Mouse (Mus musculus) limb, embryonic 12.5 days (tissue): ENCODE measurements around the gene Ccdc171. TPM values are rescaled to one million over a fixed set of nuclear protein-coding genes. Genes with fewer than 3 reads are reported as not detected.
"Not testable (repeated sequence)": the region's sequence is repeated elsewhere in the genome, so short reads cannot be mapped to it uniquely, and the experiment has no call there.

Source experiments
- ATAC-seq: fragments of 200-750 bp; cut with Nextera tagmentation; 2 replicates; pipeline ENCODE4 v1.8.0; 2017; ENCODE audit warnings: low read depth, moderate TSS enrichment; ENCODE audit not compliant: insufficient number of reproducible peaks, insufficient read depth, low FRiP score, low TSS enrichment
- H3K27ac ChIP-seq: fragments of 300-500 bp; sonication (generic); 2 replicates; pipeline ENCODE4 v1.5.1; 2016; ENCODE audit warnings: mild to moderate bottlenecking, moderate library complexity
- H3K27me3 ChIP-seq: fragments of 300-500 bp; sonication (generic); 2 replicates; pipeline ENCODE4 v1.6.1; 2016; ENCODE audit warnings: mild to moderate bottlenecking, moderate library complexity
- H3K36me3 ChIP-seq: fragments of 300-500 bp; sonication (generic); 2 replicates; pipeline ENCODE4 v1.6.1; 2016; ENCODE audit warnings: mild to moderate bottlenecking, moderate library complexity
- H3K4me1 ChIP-seq: fragments of 300-500 bp; sonication (generic); replicated peaks from 2 replicates; pipeline ENCODE4 v1.6.1; 2016
- H3K4me2 ChIP-seq: fragments of 300-500 bp; sonication (generic); 2 replicates; pipeline ENCODE4 v1.6.1; 2016; ENCODE audit warnings: mild to moderate bottlenecking, moderate library complexity
- H3K4me3 ChIP-seq: fragments of 300-500 bp; sonication (generic); replicated peaks from 2 replicates; pipeline ENCODE4 v1.5.1; 2016; ENCODE audit warnings: mild to moderate bottlenecking
- H3K9ac ChIP-seq: fragments of 300-500 bp; sonication (generic); replicated peaks from 2 replicates; pipeline ENCODE4 v1.6.1; 2016; ENCODE audit warnings: mild to moderate bottlenecking, moderate library complexity
- H3K9me3 ChIP-seq: fragments of 300-500 bp; sonication (generic); 2 replicates; pipeline ENCODE4 v1.6.1; 2016; ENCODE audit warnings: mild to moderate bottlenecking, moderate library complexity
- WGBS: fragments of 180-500 bp; shearing (Covaris S2); methylation state at CpG from one replicate; pipeline ENCODE4 v1.1.7; 2016; 5-methylcytosine and 5-hydroxymethylcytosine counted together
- polyA plus RNA-seq: library from polyadenylated mRNA; unstranded; fragments of >200 nt; fragmentation: Nextera tagmentation; extraction: Ambion mirVana; gene quantifications from 2 replicates; pipeline ENCODE4 v1.2.1, GENCODE M21; 2016

Ccdc171 gene
- polyA plus RNA-seq, 1 experiment from 2014 or later, result 6.4 TPM

DNA sequence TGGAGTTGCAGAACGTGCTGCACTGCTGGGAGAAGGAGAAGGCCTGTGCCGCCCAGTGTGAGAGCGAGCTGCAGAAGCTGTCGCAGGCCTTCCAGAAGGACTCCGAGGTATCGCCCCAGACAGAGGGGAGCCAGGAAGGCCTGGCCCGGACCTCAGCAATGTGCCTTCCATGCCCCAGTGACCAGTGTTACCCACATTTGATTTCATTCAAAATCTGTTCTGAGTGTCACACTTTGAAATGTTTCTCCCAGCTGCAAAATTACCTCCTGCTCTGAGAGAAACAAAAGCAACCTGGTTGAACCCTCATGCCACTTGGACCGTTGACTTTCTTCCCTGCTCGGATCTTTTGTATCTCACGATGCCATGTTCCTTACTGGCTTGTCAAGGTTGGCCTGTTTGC lies 133.1 kb downstream of the Ccdc171 start:
- no peaks in the 10 kb centered on the region for H3K27me3 ChIP-seq
- H3K4me2 ChIP-seq, result no peak overlapping the region
- WGBS, result 80% methylated on average over 10 of the region's 10 CpGs
- H3K9ac ChIP-seq, result no peak overlapping the region
- H3K4me3 ChIP-seq, result no peak overlapping the region
- ATAC-seq, result no peak
- H3K4me1 ChIP-seq, result peaks cover 17% of the 10 kb centered on the region
- H3K9me3 ChIP-seq, result no peaks in the 10 kb centered on the region
- H3K36me3 ChIP-seq, result no peaks in the 10 kb centered on the region
- H3K27ac ChIP-seq, result no peak overlapping the region

DNA sequence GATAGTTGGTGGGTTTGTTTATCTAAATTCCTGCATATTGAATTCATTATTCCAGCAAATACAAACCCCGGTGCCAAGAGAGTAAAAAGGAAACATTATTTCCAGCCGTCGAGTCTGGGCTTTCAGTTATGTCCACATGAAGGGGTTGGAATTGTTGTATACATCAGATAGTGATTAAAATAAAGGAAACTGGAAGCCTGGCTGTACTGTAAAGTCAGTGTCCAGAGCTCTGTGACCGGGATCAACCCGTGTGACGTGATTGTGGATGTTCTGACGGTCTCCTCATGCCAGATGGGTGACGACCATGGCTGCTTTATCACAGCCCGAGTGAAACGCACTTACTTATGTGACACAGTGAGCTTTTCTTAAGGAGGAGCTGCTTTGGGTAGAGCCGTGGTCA lies 134.1 kb downstream of the Ccdc171 start:
- 67% methylated on average over 11 of the region's 11 CpGs for WGBS
- ATAC-seq, result no peak
- H3K27ac ChIP-seq, result no peak overlapping the region

DNA sequence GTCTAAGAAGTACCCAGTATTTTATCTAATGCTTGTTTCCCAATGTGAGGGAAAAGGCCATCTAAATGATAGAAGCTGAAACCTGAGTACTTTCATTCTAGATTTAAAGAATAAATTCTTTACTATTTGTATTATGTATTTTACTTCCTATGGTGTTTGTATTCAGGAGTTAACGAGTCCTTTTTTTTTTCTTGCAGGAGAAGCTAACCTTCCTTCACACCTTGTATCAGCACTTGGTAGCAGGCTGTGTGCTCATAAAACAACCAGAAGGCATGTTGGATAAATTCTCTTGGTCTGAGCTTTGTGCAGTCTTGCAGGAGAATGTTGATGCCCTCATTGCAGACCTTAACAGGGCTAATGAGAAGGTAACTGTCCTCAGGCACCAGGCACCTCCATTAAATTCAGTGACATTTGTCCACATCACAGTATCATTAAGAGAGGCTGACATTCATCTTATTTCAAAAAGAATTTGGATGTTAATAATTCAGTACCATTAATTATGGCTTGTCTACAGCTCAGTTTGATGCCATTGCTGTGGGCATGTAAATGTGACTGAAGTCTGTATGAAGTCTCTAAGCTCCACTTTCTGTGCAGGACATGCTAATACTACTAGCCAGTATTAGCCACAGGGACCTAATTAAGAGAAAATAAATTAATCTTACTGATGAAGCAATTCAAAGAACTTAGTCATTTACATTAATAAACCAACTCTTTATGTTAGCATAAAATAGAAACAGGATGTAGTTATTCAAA lies 136.3 kb downstream of the Ccdc171 start:
- Histone ChIP-seq H3K4me2 (no peak overlapping the region), H3K36me3 (no peaks in the 10 kb centered on the region)

More for the DNA sequence above, 134.1 kb downstream of the Ccdc171 start:
- no peak overlapping the region for H3K4me3 ChIP-seq
- H3K36me3 ChIP-seq, result no peaks in the 10 kb centered on the region
- no peak overlapping the region for H3K4me2 ChIP-seq
- peaks cover 17% of the 10 kb centered on the region for H3K4me1 ChIP-seq
- no peak overlapping the region for H3K9ac ChIP-seq
- no peaks in the 10 kb centered on the region for H3K9me3 ChIP-seq
- no peaks in the 10 kb centered on the region for H3K27me3 ChIP-seq

DNA sequence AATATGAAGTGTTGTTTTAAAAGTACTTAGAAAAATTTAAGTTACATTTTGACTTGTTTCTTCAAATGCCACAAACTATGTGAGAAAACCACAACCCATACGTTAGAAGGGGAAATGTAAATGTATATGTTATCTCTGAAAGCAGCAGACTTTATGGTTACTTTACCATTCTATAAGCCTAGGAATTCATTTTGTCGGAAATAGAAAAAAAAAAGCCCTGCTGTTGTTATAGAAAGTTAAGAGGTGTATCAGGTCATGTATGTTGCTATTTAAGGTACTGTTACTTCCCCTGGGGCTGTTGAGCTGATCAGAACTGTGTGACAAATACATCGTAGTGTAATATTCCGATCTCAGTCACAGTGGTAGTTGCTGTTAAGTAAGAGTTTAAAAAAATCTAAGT lies 137.0 kb downstream of the Ccdc171 start:
- Histone ChIP-seq H3K27me3 (no peaks in the 10 kb centered on the region), H3K9me3 (0 out of 2 replicates have a peak, but pooled peaks cover 5% of the 10 kb centered on the region), H3K9ac (no peak overlapping the region), H3K36me3 (no peaks in the 10 kb centered on the region), H3K27ac (no peak overlapping the region), H3K4me3 (no peak overlapping the region), H3K4me1 (peaks cover 8% of the 10 kb centered on the region; the same call in 1 of the 2 replicates), H3K4me2 (no peak overlapping the region)
- WGBS, result 79% methylated on average over 4 of the region's 4 CpGs
- ATAC-seq, result no peak

More for the DNA sequence above, 136.3 kb downstream of the Ccdc171 start:
- Histone ChIP-seq H3K4me1 (peaks cover 12% of the 10 kb centered on the region), H3K4me3 (no peak overlapping the region), H3K9ac (no peak overlapping the region), H3K27ac (no peak overlapping the region), H3K9me3 (0 out of 2 replicates have a peak, but pooled peaks cover 3% of the 10 kb centered on the region), H3K27me3 (no peaks in the 10 kb centered on the region)
- WGBS, result 31% methylated on average over 1 of the region's 1 CpGs
- no peak for ATAC-seq

DNA sequence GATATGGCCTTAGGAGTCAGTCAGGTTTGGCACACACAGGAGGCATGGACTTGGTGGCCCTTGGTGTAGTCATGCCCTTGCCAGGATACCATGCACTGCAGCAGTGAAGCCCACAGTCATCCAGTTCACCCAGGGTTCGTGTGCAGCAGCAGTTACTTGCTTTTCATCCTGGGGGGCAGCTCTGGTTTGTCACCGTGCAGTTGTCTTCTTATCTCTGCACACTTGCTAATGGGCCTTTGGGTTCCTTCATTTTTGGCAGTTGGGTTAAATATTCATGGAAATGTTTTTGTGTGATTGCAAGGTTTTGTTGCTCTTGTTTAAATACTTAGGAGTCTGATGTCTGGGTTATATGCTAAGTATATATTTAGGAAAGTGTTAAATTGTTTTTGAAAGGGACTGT lies 144.2 kb downstream of the Ccdc171 start:
- 0 out of 2 replicates have a peak, but pooled peaks cover 5% of the 10 kb centered on the region for H3K9me3 ChIP-seq
- H3K4me2 ChIP-seq, result no peak overlapping the region
- no peak overlapping the region for H3K27ac ChIP-seq
- H3K27me3 ChIP-seq, result no peaks in the 10 kb centered on the region
- ATAC-seq, result no peak
- H3K4me1 ChIP-seq, result no peaks in the 10 kb centered on the region
- 83% methylated on average over 2 of the region's 2 CpGs for WGBS
- no peak overlapping the region for H3K4me3 ChIP-seq
- H3K9ac ChIP-seq, result no peak overlapping the region
- H3K36me3 ChIP-seq, result no peaks in the 10 kb centered on the region

DNA sequence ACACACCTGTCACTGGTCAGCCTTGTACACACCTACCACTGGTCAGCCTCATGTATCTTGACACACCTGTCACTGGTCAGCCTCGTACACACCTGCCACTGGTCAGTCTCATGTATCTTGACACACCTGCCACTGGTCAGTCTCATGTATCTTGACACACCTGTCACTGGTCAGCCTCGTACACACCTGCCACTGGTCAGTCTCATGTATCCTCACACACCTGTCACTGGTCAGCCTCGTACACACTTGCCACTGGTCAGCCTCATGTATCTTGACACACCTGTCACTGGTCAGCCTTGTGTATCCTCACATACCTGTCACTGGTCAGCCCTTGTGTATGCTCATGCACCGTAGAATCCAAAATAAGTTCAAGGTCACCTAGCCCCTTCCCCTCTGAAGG lies 150.0 kb downstream of the Ccdc171 start:
- H3K27me3 ChIP-seq, H3K4me3 ChIP-seq, H3K9me3 ChIP-seq, H3K27ac ChIP-seq, ATAC-seq, H3K36me3 ChIP-seq, H3K4me2 ChIP-seq, H3K9ac ChIP-seq, H3K4me1 ChIP-seq: not testable (repeated sequence)
- WGBS, result 90% methylated on average over 4 of the region's 4 CpGs

DNA sequence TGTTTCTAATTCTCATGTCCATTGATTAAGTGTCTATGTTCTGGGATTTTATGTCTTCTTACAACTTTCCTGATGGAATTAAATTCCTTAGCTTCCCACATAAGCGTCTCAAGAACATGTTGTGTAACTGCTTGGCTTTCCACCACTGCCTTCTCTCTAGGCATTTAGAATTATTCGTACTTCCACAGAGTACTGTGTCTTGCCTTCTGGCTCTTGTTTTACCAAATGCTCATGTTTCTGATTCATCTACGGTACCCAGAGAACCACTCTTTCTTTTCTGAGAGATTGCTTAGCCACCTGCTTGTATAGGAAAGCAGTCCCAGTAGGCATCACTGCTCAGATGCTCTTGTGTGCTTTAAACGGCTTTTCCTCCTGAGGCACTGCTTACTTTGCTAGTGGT lies 151.1 kb downstream of the Ccdc171 start:
- Histone ChIP-seq H3K4me2 (no peak overlapping the region), H3K4me3 (no peak overlapping the region), H3K9me3 (0 out of 2 replicates have a peak, but pooled peaks cover 5% of the 10 kb centered on the region), H3K9ac (no peak overlapping the region), H3K4me1 (no peaks in the 10 kb centered on the region), H3K36me3 (no peaks in the 10 kb centered on the region), H3K27ac (no peak overlapping the region), H3K27me3 (no peaks in the 10 kb centered on the region)
- WGBS, result 88% methylated on average over 4 of the region's 4 CpGs
- ATAC-seq, result no peak

DNA sequence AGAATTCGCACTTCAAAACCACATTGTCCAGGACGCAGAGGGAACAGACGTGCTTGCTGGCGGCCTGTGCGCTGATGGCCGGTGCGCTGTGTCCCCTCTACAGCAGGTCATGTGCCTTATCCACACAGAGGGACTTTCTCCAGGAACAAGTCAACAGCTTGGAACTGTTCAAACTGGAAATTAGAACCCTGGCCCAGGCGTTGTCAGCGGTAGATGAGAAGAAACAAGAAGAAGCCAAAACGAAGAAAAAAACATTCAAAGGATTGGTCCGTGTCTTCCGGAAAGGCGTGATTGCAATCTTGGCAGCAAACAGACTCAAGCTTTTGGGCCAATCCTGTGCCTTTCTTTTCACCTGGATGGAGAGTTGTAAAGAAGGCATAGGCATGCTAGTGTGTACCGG lies 155.7 kb downstream of the Ccdc171 start:
- H3K9me3 ChIP-seq, result no peaks in the 10 kb centered on the region
- H3K36me3 ChIP-seq, result no peaks in the 10 kb centered on the region
- no peak for ATAC-seq
- H3K27me3 ChIP-seq, result no peaks in the 10 kb centered on the region
- no peaks in the 10 kb centered on the region for H3K4me1 ChIP-seq
- no peak overlapping the region for H3K27ac ChIP-seq
- no peak overlapping the region for H3K4me2 ChIP-seq
- no peak overlapping the region for H3K9ac ChIP-seq
- WGBS, result 95% methylated on average over 14 of the region's 14 CpGs
- no peak overlapping the region for H3K4me3 ChIP-seq

DNA sequence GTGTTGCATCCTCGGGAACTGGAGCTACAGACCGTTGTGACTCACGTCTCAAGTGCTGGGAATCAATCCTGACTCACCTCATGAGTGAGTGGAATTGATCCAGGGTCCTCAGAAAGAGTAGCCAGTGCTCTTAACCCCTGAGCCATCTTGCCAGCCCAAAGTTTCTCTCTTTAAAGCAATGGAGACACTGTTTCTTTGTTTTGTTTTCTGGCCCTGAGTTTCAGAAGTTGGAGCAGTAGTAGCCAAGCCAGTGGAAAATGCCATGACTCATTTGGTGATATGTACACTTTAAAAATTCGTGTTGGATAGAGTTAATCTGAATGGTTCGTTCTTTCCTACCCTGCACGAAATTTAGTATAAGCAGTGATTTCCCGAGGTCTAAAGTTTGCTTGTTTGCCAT lies 157.5 kb downstream of the Ccdc171 start:
- H3K4me3 ChIP-seq, result no peak overlapping the region
- ATAC-seq, result no peak
- 87% methylated on average over 7 of the region's 7 CpGs for WGBS

DNA sequence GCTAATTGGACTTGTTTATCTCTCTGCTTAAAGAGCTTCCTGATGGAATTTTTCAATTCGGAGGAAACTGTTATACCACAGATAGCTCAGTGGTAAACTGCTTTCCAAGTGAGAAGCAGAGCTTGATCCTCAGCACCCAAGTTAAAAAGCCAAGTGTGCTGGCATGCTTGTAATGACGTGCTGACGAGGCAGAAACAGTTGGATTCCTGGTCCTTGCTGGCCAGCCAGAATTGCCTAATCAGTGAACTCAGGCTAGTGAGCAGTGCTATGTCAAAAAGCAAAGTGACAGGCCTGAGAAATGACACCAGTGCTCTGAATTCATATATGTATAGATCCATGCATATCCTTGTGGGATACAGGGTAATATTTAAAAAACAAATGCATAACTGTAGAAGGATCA lies 174.8 kb downstream of the Ccdc171 start:
- no peak for ATAC-seq
- H3K36me3 ChIP-seq, result 0 out of 2 replicates have a peak, but pooled peaks cover 3% of the 10 kb centered on the region
- H3K27ac ChIP-seq, result no peak overlapping the region
- H3K27me3 ChIP-seq, result no peaks in the 10 kb centered on the region
- no peak overlapping the region for H3K9ac ChIP-seq
- H3K4me1 ChIP-seq, result no peaks in the 10 kb centered on the region
- 50% methylated on average over 3 of the region's 3 CpGs for WGBS
- H3K4me3 ChIP-seq, result no peak overlapping the region
- no peaks in the 10 kb centered on the region; the same call in 1 of the 2 replicates for H3K9me3 ChIP-seq
- H3K4me2 ChIP-seq, result no peak overlapping the region

More for the DNA sequence above, 157.5 kb downstream of the Ccdc171 start:
- no peak overlapping the region for H3K9ac ChIP-seq
- H3K9me3 ChIP-seq, result no peaks in the 10 kb centered on the region
- no peaks in the 10 kb centered on the region for H3K36me3 ChIP-seq
- H3K27me3 ChIP-seq, result no peaks in the 10 kb centered on the region
- no peaks in the 10 kb centered on the region for H3K4me1 ChIP-seq
- no peak overlapping the region for H3K27ac ChIP-seq
- H3K4me2 ChIP-seq, result no peak overlapping the region

DNA sequence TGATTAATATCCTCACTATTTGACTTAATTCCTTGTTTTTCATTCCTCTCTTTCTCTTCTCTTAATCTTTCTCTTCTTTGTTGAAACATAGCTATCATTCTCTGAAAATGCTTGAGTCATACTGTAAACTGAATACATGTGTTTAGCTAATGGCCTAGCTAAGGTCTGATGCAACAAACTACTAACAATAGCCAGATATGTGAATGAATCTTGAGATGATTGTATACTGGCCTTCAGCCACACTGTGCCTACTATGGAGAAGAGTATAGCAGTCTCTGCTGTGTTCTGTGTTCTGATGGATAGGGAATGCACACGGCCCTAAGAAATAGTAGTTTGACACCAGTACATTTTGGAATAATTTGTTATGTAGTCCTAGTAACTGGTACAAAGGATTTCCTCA lies 191.7 kb downstream of the Ccdc171 start:
- no peaks in the 10 kb centered on the region for H3K27me3 ChIP-seq
- no peaks in the 10 kb centered on the region for H3K9me3 ChIP-seq
- no peak overlapping the region for H3K9ac ChIP-seq
- H3K36me3 ChIP-seq, result no peaks in the 10 kb centered on the region
- no peaks in the 10 kb centered on the region for H3K4me1 ChIP-seq
- H3K4me3 ChIP-seq, result no peak overlapping the region
- H3K27ac ChIP-seq, result no peak overlapping the region
- WGBS, result 77% methylated on average over 1 of the region's 1 CpGs
- no peak overlapping the region for H3K4me2 ChIP-seq
- ATAC-seq, result no peak

DNA sequence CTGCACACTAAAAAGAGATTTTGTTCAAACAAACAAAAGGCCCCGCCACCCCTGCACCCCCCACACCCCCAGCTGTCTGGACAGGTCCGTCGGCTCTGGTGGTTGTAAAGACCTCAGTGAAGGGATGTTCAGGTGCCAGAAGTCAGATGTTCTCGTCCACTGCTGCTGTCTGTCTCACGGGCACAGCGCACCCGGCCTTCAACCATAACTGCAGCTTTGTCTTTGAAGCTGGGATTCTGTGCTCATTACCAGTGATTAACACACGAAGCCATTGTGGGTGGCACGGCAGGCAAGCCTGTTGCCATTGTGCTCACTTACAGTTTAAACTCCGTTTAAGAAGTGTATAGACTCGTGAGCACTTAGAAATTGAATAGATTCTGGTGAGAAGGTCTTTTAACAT lies 194.5 kb downstream of the Ccdc171 start:
- Histone ChIP-seq H3K27me3 (no peaks in the 10 kb centered on the region), H3K4me2 (no peak overlapping the region), H3K9me3 (no peaks in the 10 kb centered on the region), H3K27ac (no peak overlapping the region), H3K4me1 (no peaks in the 10 kb centered on the region), H3K9ac (no peak overlapping the region), H3K36me3 (no peaks in the 10 kb centered on the region), H3K4me3 (no peak overlapping the region)
- no peak for ATAC-seq
- 40% methylated on average over 11 of the region's 11 CpGs for WGBS
